Mouse (Mus musculus) hindbrain, embryonic 10.5 days (tissue): Measurements from ENCODE around the gene Ablim1. TPM values are rescaled to one million over a fixed set of nuclear protein-coding genes. Genes with fewer than 3 reads are reported as not detected.
A peak's percentile ranks its signal among the peaks of the same experiment; 100 is the strongest.

ENCODE experiments used
- DNase-seq: peaks from one replicate; pipeline ENCODE4 v3.0.0-alpha.2; 2017; ENCODE audit warnings: low spot score
- H3K27ac ChIP-seq: fragments of 300-500 bp; sonication (generic); 2 replicates; pipeline ENCODE4 v1.5.1; 2016; ENCODE audit warnings: mild to moderate bottlenecking, moderate library complexity
- H3K27me3 ChIP-seq: fragments of 300-500 bp; sonication (generic); 2 replicates; pipeline ENCODE4 v1.6.1; 2016; ENCODE audit warnings: mild to moderate bottlenecking; ENCODE audit not compliant: poor library complexity, insufficient read depth, severe bottlenecking
- H3K36me3 ChIP-seq: fragments of 300-500 bp; sonication (generic); 2 replicates; pipeline ENCODE4 v1.6.1; 2016; ENCODE audit warnings: mild to moderate bottlenecking, moderate library complexity
- H3K4me1 ChIP-seq: fragments of 300-500 bp; sonication (generic); replicated peaks from 2 replicates; pipeline ENCODE4 v1.6.1; 2016; ENCODE audit warnings: mild to moderate bottlenecking
- H3K4me3 ChIP-seq: fragments of 300-500 bp; sonication (generic); 2 replicates; pipeline ENCODE4 v1.5.1; 2016; ENCODE audit warnings: mild to moderate bottlenecking, moderate library complexity
- H3K9me3 ChIP-seq: fragments of 300-500 bp; sonication (generic); 2 replicates; pipeline ENCODE4 v1.6.1; 2016; ENCODE audit warnings: mild to moderate bottlenecking, moderate library complexity
- WGBS: fragments of 180-500 bp; shearing (Covaris S2); methylation state at CpG from one replicate; pipeline ENCODE4 v1.1.7; 2016; 5-methylcytosine and 5-hydroxymethylcytosine counted together
- polyA plus RNA-seq: library from polyadenylated mRNA; unstranded; fragments of >200 nt; fragmentation: Nextera tagmentation; extraction: Ambion mirVana; gene quantifications from 2 replicates; pipeline ENCODE4 v1.2.1, GENCODE M21; 2016

Ablim1 gene
- polyA plus RNA-seq = 16.1 and 17.7 TPM in 2 replicates

GRCm38 (mm10) chr19:57314346-57315012 is at the start of gene Ablim1:
Ablim1 (minus strand) TSS chr19:57314919.
- peak; percentile 20 for DNase-seq
- 2% methylated on average over 52 of the region's 52 CpGs for WGBS
- Histone ChIP-seq H3K4me3 (peak within 1 kb of the TSS; percentile 69), H3K27me3 (peaks cover 55% of the 10 kb centered on the region), H3K36me3 (no peaks in the 10 kb centered on the region), H3K9me3 (no peaks in the 10 kb centered on the region), H3K27ac (peak within 1 kb of the TSS; percentile 77), H3K4me1 (peaks cover 12% of the 10 kb centered on the region)

GRCm38 (mm10) chr19:57363538-57363937 is 48.8 kb upstream of the Ablim1 start:
- H3K4me1 ChIP-seq = peaks cover 82% of the 10 kb centered on the region
- H3K4me3 ChIP-seq = peak overlapping the region; percentile 81; the same call in 1 of the 2 replicates
- H3K27ac ChIP-seq = no peak overlapping the region
- no peaks in the 10 kb centered on the region for H3K27me3 ChIP-seq
- WGBS = 93% methylated on average over 7 of the region's 7 CpGs
- H3K36me3 ChIP-seq = peaks cover 8% of the 10 kb centered on the region
- DNase-seq = no peak
- H3K9me3 ChIP-seq = no peaks in the 10 kb centered on the region

GRCm38 (mm10) chr19:57363076-57363475 is 48.4 kb upstream of the Ablim1 start:
- H3K4me3 ChIP-seq = peak overlapping the region; percentile 81; the same call in 1 of the 2 replicates
- H3K27me3 ChIP-seq = no peaks in the 10 kb centered on the region
- H3K27ac ChIP-seq = peak overlapping the region; percentile 53; the same call in 1 of the 2 replicates
- DNase-seq = no peak
- no peaks in the 10 kb centered on the region for H3K9me3 ChIP-seq
- peaks cover 6% of the 10 kb centered on the region; the same call in 1 of the 2 replicates for H3K36me3 ChIP-seq
- WGBS = 42% methylated on average over 7 of the region's 7 CpGs
- peaks cover 87% of the 10 kb centered on the region for H3K4me1 ChIP-seq

GRCm38 (mm10) chr19:57362586-57362985 is 47.9 kb upstream of the Ablim1 start:
- Histone ChIP-seq H3K27me3 (no peaks in the 10 kb centered on the region), H3K9me3 (no peaks in the 10 kb centered on the region), H3K27ac (no peak overlapping the region; the same call in 1 of the 2 replicates), H3K36me3 (peaks cover 1% of the 10 kb centered on the region; the same call in 1 of the 2 replicates), H3K4me3 (peak overlapping the region; percentile 81), H3K4me1 (peaks cover 84% of the 10 kb centered on the region)
- 56% methylated on average over 5 of the region's 5 CpGs for WGBS
- DNase-seq = no peak

GRCm38 (mm10) chr19:57361939-57362307 is 47.2 kb upstream of the Ablim1 start:
- Histone ChIP-seq H3K9me3 (no peaks in the 10 kb centered on the region), H3K36me3 (no peaks in the 10 kb centered on the region), H3K4me1 (peaks cover 78% of the 10 kb centered on the region), H3K27ac (peak overlapping the region; percentile 99), H3K27me3 (no peaks in the 10 kb centered on the region), H3K4me3 (peak overlapping the region; percentile 81)
- DNase-seq = no peak
- WGBS = 18% methylated on average over 3 of the region's 3 CpGs

GRCm38 (mm10) chr19:57361131-57361938 is 46.6 kb upstream of the Ablim1 start:
- H3K4me3 ChIP-seq = peak overlapping the region; percentile 81
- H3K4me1 ChIP-seq = peaks cover 72% of the 10 kb centered on the region
- no peaks in the 10 kb centered on the region for H3K9me3 ChIP-seq
- under 1% methylated on average over 78 of the region's 78 CpGs for WGBS
- H3K27ac ChIP-seq = peak overlapping the region; percentile 99
- peak; percentile 82 for DNase-seq
- H3K27me3 ChIP-seq = no peaks in the 10 kb centered on the region
- no peaks in the 10 kb centered on the region for H3K36me3 ChIP-seq

GRCm38 (mm10) chr19:57360341-57361130 is 45.8 kb upstream of the Ablim1 start, which contains the start of gene Fam160b1:
Fam160b1 (plus strand) TSS chr19:57360680.
- Histone ChIP-seq H3K4me3 (peak within 1 kb of the TSS; percentile 81), H3K4me1 (peaks cover 70% of the 10 kb centered on the region), H3K27me3 (no peaks in the 10 kb centered on the region), H3K27ac (peak within 1 kb of the TSS; percentile 99), H3K36me3 (no peaks in the 10 kb centered on the region), H3K9me3 (no peaks in the 10 kb centered on the region)
- WGBS = 1% methylated on average over 60 of the region's 70 CpGs
- DNase-seq = peak; percentile 96

- Histone ChIP-seq H3K27ac (peak overlapping the region; percentile 99), H3K36me3 (no peaks in the 10 kb centered on the region), H3K9me3 (no peaks in the 10 kb centered on the region), H3K4me3 (peak overlapping the region; percentile 81), H3K27me3 (no peaks in the 10 kb centered on the region), H3K4me1 (peaks cover 67% of the 10 kb centered on the region)
- WGBS = 58% methylated on average over 10 of the region's 10 CpGs
- no peak for DNase-seq
Observed at GRCm38 (mm10) chr19:57359701-57360326, 45.1 kb upstream of the Ablim1 start.

GRCm38 (mm10) chr19:57358836-57359598 is 44.3 kb upstream of the Ablim1 start:
- peaks cover 59% of the 10 kb centered on the region for H3K4me1 ChIP-seq

GRCm38 (mm10) chr19:57358322-57358721 is 43.6 kb upstream of the Ablim1 start:
- H3K9me3 ChIP-seq = no peaks in the 10 kb centered on the region
- DNase-seq = no peak
- no peak overlapping the region for H3K4me3 ChIP-seq
- WGBS = 82% methylated on average over 12 of the region's 12 CpGs
- peaks cover 54% of the 10 kb centered on the region for H3K4me1 ChIP-seq
- no peaks in the 10 kb centered on the region for H3K36me3 ChIP-seq
- no peaks in the 10 kb centered on the region for H3K27me3 ChIP-seq
- H3K27ac ChIP-seq = peak overlapping the region; percentile 29; the same call in 1 of the 2 replicates

More at GRCm38 (mm10) chr19:57358836-57359598, 44.3 kb upstream of the Ablim1 start:
- Histone ChIP-seq H3K9me3 (no peaks in the 10 kb centered on the region), H3K27ac (no peak overlapping the region), H3K27me3 (no peaks in the 10 kb centered on the region), H3K4me3 (no peak overlapping the region), H3K36me3 (no peaks in the 10 kb centered on the region)
- no peak for DNase-seq
- 96% methylated on average over 20 of the region's 20 CpGs for WGBS

- 90% methylated on average over 5 of the region's 5 CpGs for WGBS
Observed at GRCm38 (mm10) chr19:57357811-57358210, 43.1 kb upstream of the Ablim1 start.

More at GRCm38 (mm10) chr19:57357811-57358210, 43.1 kb upstream of the Ablim1 start:
- no peaks in the 10 kb centered on the region for H3K9me3 ChIP-seq
- no peaks in the 10 kb centered on the region for H3K27me3 ChIP-seq
- peak overlapping the region; percentile 29; the same call in 1 of the 2 replicates for H3K27ac ChIP-seq
- DNase-seq = no peak
- peaks cover 49% of the 10 kb centered on the region for H3K4me1 ChIP-seq
- H3K4me3 ChIP-seq = no peak overlapping the region
- no peaks in the 10 kb centered on the region for H3K36me3 ChIP-seq
